Mouse (Mus musculus): ENCODE measurements around the gene Asb5. TPM values are rescaled to one million over a fixed set of nuclear protein-coding genes. Genes with fewer than 3 reads are reported as not detected.
"Not testable (repeated sequence)": the region's sequence is repeated elsewhere in the genome, so short reads cannot be mapped to it uniquely, and the experiment has no call there.

The Asb5 gene
- polyA plus RNA-seq, 1 experiment from 2014 or later = 6.8 TPM

- H3K4me1 ChIP-seq (ENCODE audit: control insufficient read depth, insufficient read depth, low read length) = no peaks in the 10 kb centered on the region
- no peak overlapping the region for H3K27ac ChIP-seq (ENCODE audit: low read depth, low read length)
- WGBS (ENCODE audit: insufficient replicate concordance) = 56% methylated on average over 2 of the region's 2 CpGs
- no peaks in the 10 kb centered on the region for H3K9me3 ChIP-seq (replicated peaks; ENCODE audit: control insufficient read depth, low read length)
- no peaks in the 10 kb centered on the region for H3K36me3 ChIP-seq (ENCODE audit: control insufficient read depth, insufficient read depth, low read length)
- no peak overlapping the region for H3K9ac ChIP-seq (ENCODE audit: low read depth, low read length)
- no peak overlapping the region for H3K4me3 ChIP-seq (ENCODE audit: low read depth, low read length)
- H3K4me2 ChIP-seq = no peak overlapping the region
- H3K27me3 ChIP-seq (ENCODE audit: control insufficient read depth, insufficient read depth, low read length) = no peaks in the 10 kb centered on the region
- no peak for ATAC-seq (replicated peaks; ENCODE audit: insufficient number of reproducible peaks, low FRiP score, low TSS enrichment)
Observed at GRCm38 (mm10) chr8:54505060-54505459, 24.3 kb upstream of the Asb5 start.

GRCm38 (mm10) chr8:54507428-54508095 is 21.8 kb upstream of the Asb5 start:
- ATAC-seq (replicated peaks; ENCODE audit: insufficient number of reproducible peaks, low FRiP score, low TSS enrichment) = 0 out of 2 replicates have a peak, but pooled peaks have one; percentile 35
- no peak overlapping the region for H3K4me3 ChIP-seq (ENCODE audit: low read depth, low read length)
- H3K9ac ChIP-seq (ENCODE audit: low read depth, low read length) = no peak overlapping the region
- H3K4me2 ChIP-seq = no peak overlapping the region
- no peak overlapping the region for H3K27ac ChIP-seq (ENCODE audit: low read depth, low read length)
- no peaks in the 10 kb centered on the region for H3K27me3 ChIP-seq (ENCODE audit: control insufficient read depth, insufficient read depth, low read length)
- no peaks in the 10 kb centered on the region for H3K36me3 ChIP-seq (ENCODE audit: control insufficient read depth, insufficient read depth, low read length)
- 27% methylated on average over 6 of the region's 6 CpGs for WGBS (ENCODE audit: insufficient replicate concordance)
- no peaks in the 10 kb centered on the region for H3K9me3 ChIP-seq (replicated peaks; ENCODE audit: control insufficient read depth, low read length)
- no peaks in the 10 kb centered on the region for H3K4me1 ChIP-seq (ENCODE audit: control insufficient read depth, insufficient read depth, low read length)

- Histone ChIP-seq H3K4me2 (no peak overlapping the region), H3K4me1 (ENCODE audit: control insufficient read depth, insufficient read depth, low read length) (no peaks in the 10 kb centered on the region), H3K27me3 (ENCODE audit: control insufficient read depth, insufficient read depth, low read length) (no peaks in the 10 kb centered on the region), H3K36me3 (ENCODE audit: control insufficient read depth, insufficient read depth, low read length) (no peaks in the 10 kb centered on the region), H3K9me3 (replicated peaks; ENCODE audit: control insufficient read depth, low read length) (no peaks in the 10 kb centered on the region), H3K9ac (ENCODE audit: low read depth, low read length) (no peak overlapping the region), H3K4me3 (ENCODE audit: low read depth, low read length) (no peak overlapping the region), H3K27ac (ENCODE audit: low read depth, low read length) (no peak overlapping the region)
- ATAC-seq (replicated peaks; ENCODE audit: insufficient number of reproducible peaks, low FRiP score, low TSS enrichment) = no peak
- 17% methylated on average over 1 of the region's 1 CpGs for WGBS (ENCODE audit: insufficient replicate concordance)
Observed at GRCm38 (mm10) chr8:54508096-54508456, 21.3 kb upstream of the Asb5 start.

GRCm38 (mm10) chr8:54508814-54509213 is 20.6 kb upstream of the Asb5 start:
- Histone ChIP-seq H3K4me2 (peak overlapping the region; percentile 65), H3K9ac (ENCODE audit: low read depth, low read length) (no peak overlapping the region), H3K36me3 (ENCODE audit: control insufficient read depth, insufficient read depth, low read length) (no peaks in the 10 kb centered on the region), H3K4me3 (ENCODE audit: low read depth, low read length) (peak overlapping the region; percentile 27), H3K9me3 (replicated peaks; ENCODE audit: control insufficient read depth, low read length) (no peaks in the 10 kb centered on the region), H3K27ac (ENCODE audit: low read depth, low read length) (no peak overlapping the region), H3K4me1 (ENCODE audit: control insufficient read depth, insufficient read depth, low read length) (no peaks in the 10 kb centered on the region), H3K27me3 (ENCODE audit: control insufficient read depth, insufficient read depth, low read length) (no peaks in the 10 kb centered on the region)
- no peak for ATAC-seq (replicated peaks; ENCODE audit: insufficient number of reproducible peaks, low FRiP score, low TSS enrichment)
- 6% methylated on average over 10 of the region's 11 CpGs for WGBS (ENCODE audit: insufficient replicate concordance)

GRCm38 (mm10) chr8:54509221-54509721 is 20.1 kb upstream of the Asb5 start:
- 0 out of 2 replicates have a peak, but pooled peaks have one; percentile 35 for ATAC-seq (replicated peaks; ENCODE audit: insufficient number of reproducible peaks, low FRiP score, low TSS enrichment)

GRCm38 (mm10) chr8:54511791-54512190 is 17.6 kb upstream of the Asb5 start:
- ATAC-seq (replicated peaks; ENCODE audit: insufficient number of reproducible peaks, low FRiP score, low TSS enrichment) = no peak
- no peak overlapping the region for H3K4me2 ChIP-seq
- no peaks in the 10 kb centered on the region for H3K4me1 ChIP-seq (ENCODE audit: control insufficient read depth, insufficient read depth, low read length)
- no peak overlapping the region for H3K4me3 ChIP-seq (ENCODE audit: low read depth, low read length)
- H3K27ac ChIP-seq (ENCODE audit: low read depth, low read length) = no peak overlapping the region
- H3K27me3 ChIP-seq (ENCODE audit: control insufficient read depth, insufficient read depth, low read length) = no peaks in the 10 kb centered on the region
- H3K9me3 ChIP-seq (replicated peaks; ENCODE audit: control insufficient read depth, low read length) = no peaks in the 10 kb centered on the region
- H3K9ac ChIP-seq (ENCODE audit: low read depth, low read length) = no peak overlapping the region
- no peaks in the 10 kb centered on the region for H3K36me3 ChIP-seq (ENCODE audit: control insufficient read depth, insufficient read depth, low read length)
- 45% methylated on average over 3 of the region's 3 CpGs for WGBS (ENCODE audit: insufficient replicate concordance)

More at GRCm38 (mm10) chr8:54509221-54509721, 20.1 kb upstream of the Asb5 start:
- no peaks in the 10 kb centered on the region for H3K4me1 ChIP-seq (ENCODE audit: control insufficient read depth, insufficient read depth, low read length)
- no peaks in the 10 kb centered on the region for H3K36me3 ChIP-seq (ENCODE audit: control insufficient read depth, insufficient read depth, low read length)
- H3K9ac ChIP-seq (ENCODE audit: low read depth, low read length) = no peak overlapping the region
- H3K4me3 ChIP-seq (ENCODE audit: low read depth, low read length) = peak overlapping the region; percentile 27
- H3K27ac ChIP-seq (ENCODE audit: low read depth, low read length) = no peak overlapping the region
- H3K4me2 ChIP-seq = peak overlapping the region; percentile 65
- H3K9me3 ChIP-seq (replicated peaks; ENCODE audit: control insufficient read depth, low read length) = no peaks in the 10 kb centered on the region
- no peaks in the 10 kb centered on the region for H3K27me3 ChIP-seq (ENCODE audit: control insufficient read depth, insufficient read depth, low read length)
- WGBS (ENCODE audit: insufficient replicate concordance) = 6% methylated on average over 10 of the region's 10 CpGs

- not testable (repeated sequence) for H3K4me1 ChIP-seq (ENCODE audit: control insufficient read depth, insufficient read depth, low read length); H3K4me3 ChIP-seq (ENCODE audit: low read depth, low read length); H3K9ac ChIP-seq (ENCODE audit: low read depth, low read length); H3K27me3 ChIP-seq (ENCODE audit: control insufficient read depth, insufficient read depth, low read length); H3K36me3 ChIP-seq (ENCODE audit: control insufficient read depth, insufficient read depth, low read length); H3K4me2 ChIP-seq; ATAC-seq (replicated peaks; ENCODE audit: insufficient number of reproducible peaks, low FRiP score, low TSS enrichment); H3K9me3 ChIP-seq (replicated peaks; ENCODE audit: control insufficient read depth, low read length); H3K27ac ChIP-seq (ENCODE audit: low read depth, low read length)
- 76% methylated on average over 5 of the region's 5 CpGs for WGBS (ENCODE audit: insufficient replicate concordance)
Observed at GRCm38 (mm10) chr8:54512200-54512599, 17.2 kb upstream of the Asb5 start.

GRCm38 (mm10) chr8:54518756-54519460 is 10.5 kb upstream of the Asb5 start:
- H3K9me3 ChIP-seq (replicated peaks; ENCODE audit: control insufficient read depth, low read length) = no peaks in the 10 kb centered on the region
- H3K27ac ChIP-seq (ENCODE audit: low read depth, low read length) = no peak overlapping the region
- no peak overlapping the region for H3K9ac ChIP-seq (ENCODE audit: low read depth, low read length)
- no peaks in the 10 kb centered on the region for H3K4me1 ChIP-seq (ENCODE audit: control insufficient read depth, insufficient read depth, low read length)
- ATAC-seq (replicated peaks; ENCODE audit: insufficient number of reproducible peaks, low FRiP score, low TSS enrichment) = no peak
- H3K4me2 ChIP-seq = no peak overlapping the region
- H3K36me3 ChIP-seq (ENCODE audit: control insufficient read depth, insufficient read depth, low read length) = peaks cover under 1% of the 10 kb centered on the region; the same call in 1 of the 2 replicates
- no peaks in the 10 kb centered on the region for H3K27me3 ChIP-seq (ENCODE audit: control insufficient read depth, insufficient read depth, low read length)
- WGBS (ENCODE audit: insufficient replicate concordance) = 79% methylated on average over 10 of the region's 10 CpGs
- no peak overlapping the region for H3K4me3 ChIP-seq (ENCODE audit: low read depth, low read length)
